Comparison of ENCODE assay signal across 8 mouse cellular contexts in the genomic region with DNA sequence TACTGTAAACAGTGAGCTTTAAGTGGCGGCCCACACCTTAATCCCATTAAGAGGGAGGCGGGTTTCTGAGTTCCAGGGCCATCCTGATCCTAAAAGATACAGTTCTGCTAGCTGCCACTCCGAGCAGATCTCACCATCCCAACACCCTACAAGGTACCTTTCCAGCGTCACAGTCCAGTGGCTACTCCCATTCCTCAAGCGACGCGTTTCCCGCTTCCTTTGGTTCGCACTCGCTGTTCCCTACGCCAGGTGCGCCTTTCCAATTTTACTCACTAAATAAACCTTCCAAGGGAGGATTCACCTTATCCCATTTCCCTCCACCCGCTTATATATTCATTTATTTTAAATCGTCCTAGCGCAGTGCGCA. TPM values are rescaled to one million over a fixed set of nuclear protein-coding genes. Genes with fewer than 3 reads are reported as not detected.
A peak's percentile ranks its signal among the peaks of the same experiment; 100 is the strongest.
DNase-seq lines count a peak whose midpoint lies in the region; ATAC-seq and TF ChIP-seq lines count a peak whose summit lies in the region.

No protein-coding gene starts in this region.

- H3K4me2 ChIP-seq in heart, embryonic 13.5 days = peak overlapping the region; percentile 92
- H3K4me2 ChIP-seq in forebrain, embryonic 16.5 days (ENCODE audit: low read length) = peak overlapping the region; percentile 94

- no peaks in the 10 kb centered on the region for H3K27me3 ChIP-seq in heart, embryonic 13.5 days (replicated peaks)
- no peaks in the 10 kb centered on the region for H3K27me3 ChIP-seq in forebrain, embryonic 16.5 days (replicated peaks; ENCODE audit: control insufficient read depth, insufficient read depth, low read length)

- H3K9me3 ChIP-seq in heart, embryonic 13.5 days = no peaks in the 10 kb centered on the region
- H3K9me3 ChIP-seq in ES-E14 (ENCODE audit: control insufficient read depth, insufficient read depth, low read depth, low read length) = no peaks in the 10 kb centered on the region
- H3K9me3 ChIP-seq in forebrain, embryonic 16.5 days (ENCODE audit: control insufficient read depth, low read length) = no peaks in the 10 kb centered on the region

- no peak for ATAC-seq in heart, embryonic 13.5 days (ENCODE audit: extremely low read depth, insufficient number of reproducible peaks, low FRiP score, low TSS enrichment)
- peak; percentile 14 for ATAC-seq in forebrain, embryonic 16.5 days
- ATAC-seq in megakaryocyte progenitor cell, adult 5-6 weeks (replicated peaks; ENCODE audit: poor library complexity) = peak; percentile 24

- in situ Hi-C loops in ES-E14 (cut with MboI; ENCODE audit: low sequenced_read_pairs in 2 of 2, unreplicated experiment in 2 of 2) = loop anchor here in 1 of 2 experiments (25.0 kb wide), 1 partner anchor 301 kb away; a partner anchor contains a TSS

- no peak for DNase-seq in heart, postnatal 25 days (ENCODE audit: low spot score)
- DNase-seq in ES-E14 (ENCODE audit: low read depth, low spot score) = no peak
- no peak for DNase-seq in left cerebral cortex, postnatal 10 days (ENCODE audit: extremely low spot score in 1 of 2, low spot score in 2 of 2)
- DNase-seq in urinary bladder, postnatal 4 days (ENCODE audit: low spot score in 2 of 2) = no peak
- no peak for DNase-seq in urinary bladder, postnatal 36 days (ENCODE audit: low spot score in 2 of 2)

- peaks cover 20% of the 10 kb centered on the region for H3K4me1 ChIP-seq in heart, embryonic 13.5 days
- H3K4me1 ChIP-seq in ES-E14 (ENCODE audit: control insufficient read depth in 2 of 2, insufficient read depth in 2 of 2, low read length in 2 of 2, poor library complexity in 1 of 2) = peaks cover 0 to 5% of the 10 kb centered on the region in 2 experiments; a peak in 1 of 4 replicates
- H3K4me1 ChIP-seq in forebrain, embryonic 16.5 days (replicated peaks; ENCODE audit: control insufficient read depth, insufficient read depth, low read length) = peaks cover 16% of the 10 kb centered on the region

- H3K9ac ChIP-seq in heart, embryonic 13.5 days = peak overlapping the region; percentile 88
- peak overlapping the region; percentile 93 for H3K9ac ChIP-seq in ES-E14 (ENCODE audit: insufficient read depth, low read depth, low read length, poor library complexity, severe bottlenecking)
- peak overlapping the region; percentile 92 for H3K9ac ChIP-seq in forebrain, embryonic 16.5 days (replicated peaks; ENCODE audit: low read depth, low read length)

- peak overlapping the region; percentile 75 for H3K27ac ChIP-seq in heart, embryonic 13.5 days (replicated peaks)
- peak overlapping the region; percentile 78 for H3K27ac ChIP-seq in ES-E14 (ENCODE audit: insufficient read depth, low read depth, low read length, poor library complexity, severe bottlenecking)
- H3K27ac ChIP-seq in forebrain, embryonic 16.5 days (ENCODE audit: low read length) = peak overlapping the region; percentile 84

- H3K36me3 ChIP-seq in heart, embryonic 13.5 days = peaks cover 34% of the 10 kb centered on the region
- peaks cover 44% of the 10 kb centered on the region for H3K36me3 ChIP-seq in ES-E14 (ENCODE audit: control insufficient read depth, insufficient read depth, low read length, poor library complexity, severe bottlenecking)
- peaks cover 19% of the 10 kb centered on the region for H3K36me3 ChIP-seq in forebrain, embryonic 16.5 days (ENCODE audit: control insufficient read depth, insufficient read depth)

- 1% methylated on average over 16 of the region's 16 CpGs for WGBS in heart, embryonic 13.5 days
- under 1% methylated on average over 16 of the region's 16 CpGs for WGBS in forebrain, embryonic 16.5 days

- H3K4me3 ChIP-seq in heart, embryonic 13.5 days = peak overlapping the region; percentile 96
- H3K4me3 ChIP-seq in ES-E14 (ENCODE audit: insufficient read depth in 1 of 2, low read depth in 1 of 2, low read length in 2 of 2, poor library complexity in 1 of 2, severe bottlenecking in 1 of 2) = peak overlapping the region; percentile 82 to 83
- H3K4me3 ChIP-seq in forebrain, embryonic 16.5 days (replicated peaks; ENCODE audit: low read length) = peak overlapping the region; percentile 64

- intact Hi-C loops in heart, postnatal 25 days (cut with DNase I) = loop anchor here (10.0 kb wide), 1 partner anchor 368 kb away; a partner anchor contains a TSS
- intact Hi-C loops in left cerebral cortex, postnatal 10 days (cut with DNase I) = no loop called here

TF ChIP-seq in ES-E14, 5 proteins besides CTCF, POLR2A, EP300 and RAD21:
- TF ChIP-seq ZC3H11A (IDR thresholded peaks at IDR 0.05; ENCODE audit: borderline replicate concordance, low read depth, low read length) = no peak
- no peak for TF ChIP-seq HCFC1 (IDR thresholded peaks at IDR 0.05; ENCODE audit: borderline replicate concordance, insufficient read depth, low read length)
- no peak for TF ChIP-seq MAFK (IDR thresholded peaks at IDR 0.05; ENCODE audit: insufficient read depth, low read depth, low read length)
- TF ChIP-seq ZNF384 (IDR thresholded peaks at IDR 0.05; ENCODE audit: low read depth, low read length) = no peak
- TF ChIP-seq CHD2 (IDR thresholded peaks at IDR 0.05; ENCODE audit: low read depth, low read length) = no peak

RNA-seq across cellular contexts. Expression of a gene that starts 0.5 kb away (rescaled TPM):
- polyA plus RNA-seq in heart, embryonic 13.5 days (2015; fragmentation: Nextera tagmentation; extraction: Ambion mirVana) = 44.4 and 45.9 TPM in 2 replicates
- 10 to 100 TPM; 37.4 to 40.9 TPM for total RNA-seq in heart, postnatal 25 days (2021)
- total RNA-seq in ES-E14 (2012; rRNA removed) = 77.2 and 115 TPM in 2 replicates
- polyA plus RNA-seq in forebrain, embryonic 16.5 days (2015; fragmentation: Nextera tagmentation; extraction: Ambion mirVana) = 68.6 and 95.7 TPM in 2 replicates
- total RNA-seq in megakaryocyte progenitor cell, adult 5-6 weeks (2015) = 23.2 and 36.4 TPM in 2 replicates
- 19.5 and 24.1 TPM in 2 replicates for total RNA-seq in megakaryocyte progenitor cell, adult 5-6 weeks (2017)
- 100 to 1,000 TPM; 160 to 166 TPM for total RNA-seq in left cerebral cortex, postnatal 10 days (2021)

RNA-seq across cellular contexts. Expression of a gene that starts 13.8 kb away (rescaled TPM):
- polyA plus RNA-seq in heart, embryonic 13.5 days (2015; fragmentation: Nextera tagmentation; extraction: Ambion mirVana) = 1.8 and 2.0 TPM in 2 replicates
- 1 to 10 TPM; 2.5 to 3.2 TPM for total RNA-seq in heart, postnatal 25 days (2021)
- total RNA-seq in ES-E14 (2012; rRNA removed) = 0.79 and 1.0 TPM in 2 replicates
- 5.4 and 6.4 TPM in 2 replicates for polyA plus RNA-seq in forebrain, embryonic 16.5 days (2015; fragmentation: Nextera tagmentation; extraction: Ambion mirVana)
- total RNA-seq in megakaryocyte progenitor cell, adult 5-6 weeks (2015) = 0.72 and 1.5 TPM in 2 replicates
- total RNA-seq in megakaryocyte progenitor cell, adult 5-6 weeks (2017) = 2.2 and 2.9 TPM in 2 replicates
- total RNA-seq in left cerebral cortex, postnatal 10 days (2021) = 1 to 10 TPM; 5.2 to 6.2 TPM

RNA-seq across cellular contexts. Expression of a gene that starts 17.2 kb away (rescaled TPM):
- polyA plus RNA-seq in heart, embryonic 13.5 days (2015; fragmentation: Nextera tagmentation; extraction: Ambion mirVana) = 0.88 and 1.0 TPM in 2 replicates
- total RNA-seq in heart, postnatal 25 days (2021) = under 1 TPM; 0.68 to 0.75 TPM
- 11.9 and 21.0 TPM in 2 replicates for total RNA-seq in ES-E14 (2012; rRNA removed)
- 97.4 and 115 TPM in 2 replicates for polyA plus RNA-seq in forebrain, embryonic 16.5 days (2015; fragmentation: Nextera tagmentation; extraction: Ambion mirVana)
- 0.12 and 0.39 TPM in 2 replicates for total RNA-seq in megakaryocyte progenitor cell, adult 5-6 weeks (2015)
- total RNA-seq in megakaryocyte progenitor cell, adult 5-6 weeks (2017) = 0.17 TPM in 1 of 2 replicates, not detected in the other
- 100 to 1,000 TPM; 570 to 685 TPM for total RNA-seq in left cerebral cortex, postnatal 10 days (2021)

RNA-seq across cellular contexts. Expression of a gene that starts 28.3 kb away (rescaled TPM):
- 26.5 and 26.7 TPM in 2 replicates for polyA plus RNA-seq in heart, embryonic 13.5 days (2015; fragmentation: Nextera tagmentation; extraction: Ambion mirVana)
- total RNA-seq in heart, postnatal 25 days (2021) = 1 to 10 TPM; 5.7 to 5.9 TPM
- total RNA-seq in ES-E14 (2012; rRNA removed) = 13.3 and 17.2 TPM in 2 replicates
- 3.4 and 3.8 TPM in 2 replicates for polyA plus RNA-seq in forebrain, embryonic 16.5 days (2015; fragmentation: Nextera tagmentation; extraction: Ambion mirVana)
- total RNA-seq in megakaryocyte progenitor cell, adult 5-6 weeks (2015) = not detected in 2 replicates
- total RNA-seq in megakaryocyte progenitor cell, adult 5-6 weeks (2017) = not detected in 2 replicates
- 1 to 10 TPM; 3.3 to 3.4 TPM for total RNA-seq in left cerebral cortex, postnatal 10 days (2021)

Comparison
In these comparisons a context has a peak if more than half of its experiments do, and no peak if none do; other contexts are left out.
1. RNA of a gene that starts 17.2 kb away (total RNA-seq): 570 to 685 TPM in left cerebral cortex, postnatal 10 days; 11.9 to 21.0 TPM in ES-E14, 0.68 to 0.75 TPM in heart, postnatal 25 days and 0.12 to 0.39 TPM in megakaryocyte progenitor cell, adult 5-6 weeks; every median in the first group is over 10 times any median in the second.
2. Peak in every context shown above with its lines, with median percentiles within 50 percentile points of each other: H3K27ac ChIP-seq, H3K4me3 ChIP-seq and H3K9ac ChIP-seq.